Mouse (Mus musculus): ENCODE data around the gene Zbtb20. TPM values are rescaled to one million over a fixed set of nuclear protein-coding genes. Genes with fewer than 3 reads are reported as not detected.

The Zbtb20 gene
- polyA plus RNA-seq, 1 experiment from 2014 or later, result 20.2 TPM

DNA sequence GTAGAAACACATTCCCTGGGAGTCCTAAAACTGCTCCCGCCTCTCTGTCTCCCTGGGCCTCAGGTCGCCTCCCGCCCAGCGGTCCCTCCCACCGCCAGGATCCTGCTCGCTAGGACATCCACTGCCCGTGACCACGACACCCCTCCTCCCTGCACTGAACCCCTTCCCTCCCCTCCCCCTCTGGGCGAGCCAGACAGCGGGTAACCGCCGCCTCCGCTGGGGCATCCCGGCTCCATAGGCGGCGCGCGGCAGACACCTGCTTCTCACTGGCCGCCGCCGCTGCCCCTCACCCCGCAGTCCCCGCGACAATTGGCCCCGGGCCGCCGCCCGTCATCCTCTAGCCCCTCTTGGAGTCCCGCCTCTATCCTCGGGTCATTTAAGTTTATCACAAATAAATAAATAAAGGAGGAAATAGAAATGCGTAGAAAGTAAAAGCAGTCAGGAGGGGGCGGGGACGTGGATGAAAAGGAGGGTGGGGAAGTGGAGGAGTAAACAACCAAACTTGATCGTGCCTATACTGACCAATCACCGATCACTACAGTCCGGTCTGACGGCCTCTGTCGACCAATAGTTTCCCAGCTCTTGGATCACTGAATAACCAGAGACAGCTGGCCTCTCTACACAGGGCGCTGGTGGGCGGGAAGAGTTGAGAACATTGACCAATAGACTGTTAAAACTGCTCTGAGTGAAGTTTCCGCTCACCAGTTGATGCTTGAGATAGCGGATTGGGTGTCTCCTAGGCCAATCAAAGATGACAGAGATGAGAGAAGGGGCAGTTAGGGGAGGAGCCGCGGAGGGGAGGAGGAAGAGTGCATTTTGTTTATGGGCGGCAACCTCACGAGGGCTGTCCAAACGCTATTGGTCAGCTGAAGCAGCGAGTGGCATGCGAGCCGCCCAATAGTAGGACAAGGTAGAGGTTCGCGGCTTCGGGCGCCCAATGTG, 500 bp upstream of the Zbtb20 start:
- H3K9ac ChIP-seq, result peak overlapping the region; percentile 83
- ATAC-seq (ENCODE audit: insufficient number of reproducible peaks, insufficient read depth, low FRiP score, low TSS enrichment, low read depth), result peak; percentile 98
- peak overlapping the region; percentile 59 for H3K4me2 ChIP-seq
- H3K4me1 ChIP-seq, result peaks cover 10% of the 10 kb centered on the region; the same call in 1 of the 2 replicates
- peak overlapping the region; percentile 99 for H3K27ac ChIP-seq
- under 1% methylated on average over 54 of the region's 54 CpGs for WGBS
- no peaks in the 10 kb centered on the region for H3K36me3 ChIP-seq
- H3K27me3 ChIP-seq, result no peaks in the 10 kb centered on the region
- peak overlapping the region; percentile 66 for H3K4me3 ChIP-seq
- no peaks in the 10 kb centered on the region for H3K9me3 ChIP-seq

DNA sequence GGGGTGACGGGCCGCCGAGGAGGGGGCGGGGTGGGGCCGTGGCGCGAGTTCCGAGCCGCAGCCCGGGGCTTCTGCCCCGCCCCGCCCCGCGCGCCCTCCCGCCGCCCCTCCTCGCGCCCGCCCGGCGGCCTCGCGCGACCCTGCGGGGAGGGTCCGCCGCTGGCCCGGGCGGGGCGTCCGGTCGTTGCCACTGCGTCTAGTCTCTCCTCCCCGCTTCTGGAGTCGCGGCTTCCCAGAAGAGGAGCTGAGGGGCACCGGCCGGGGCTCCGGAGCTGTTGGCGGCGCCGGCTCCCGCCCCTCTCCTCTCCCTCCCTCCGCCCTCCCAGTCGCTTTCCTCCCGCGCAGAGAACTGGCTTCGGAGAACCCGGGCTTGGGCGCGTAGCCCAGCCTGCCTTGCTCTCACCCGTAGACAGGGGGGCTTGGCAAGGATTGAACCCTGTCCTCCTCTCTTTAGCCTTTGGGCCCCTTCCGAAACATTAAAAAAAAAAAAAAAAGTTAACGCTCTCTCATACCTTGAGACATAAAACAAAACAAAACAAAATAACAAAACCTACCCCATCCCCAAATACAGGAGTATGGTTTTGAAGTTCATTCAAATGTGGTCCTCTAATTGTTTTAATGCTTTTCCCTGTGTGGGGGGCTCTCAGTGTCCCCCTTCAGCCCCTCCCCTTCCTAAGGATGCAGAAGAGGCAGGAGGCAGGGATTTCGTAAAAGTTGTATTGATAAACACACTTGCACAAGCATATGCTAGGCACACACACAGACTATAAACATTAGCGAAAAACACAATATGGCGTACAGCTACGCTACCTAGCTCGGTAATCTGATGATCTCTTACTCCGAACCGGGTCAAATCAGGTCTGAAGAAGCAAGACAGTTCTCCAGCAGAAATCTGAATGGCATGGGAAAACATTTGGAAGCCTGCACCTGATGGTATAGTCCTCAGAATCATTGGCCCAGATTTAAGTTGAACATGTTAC, 630 bp downstream of the Zbtb20 start:
- Histone ChIP-seq H3K4me2 (peak overlapping the region; percentile 74), H3K36me3 (no peaks in the 10 kb centered on the region), H3K4me1 (peaks cover 10% of the 10 kb centered on the region; the same call in 1 of the 2 replicates), H3K9me3 (no peaks in the 10 kb centered on the region), H3K27me3 (no peaks in the 10 kb centered on the region), H3K9ac (peak overlapping the region; percentile 83), H3K4me3 (peak overlapping the region; percentile 66), H3K27ac (peak overlapping the region; percentile 99)
- ATAC-seq (ENCODE audit: insufficient number of reproducible peaks, insufficient read depth, low FRiP score, low TSS enrichment, low read depth), result peak; percentile 41
- 2% methylated on average over 24 of the region's 62 CpGs for WGBS

DNA sequence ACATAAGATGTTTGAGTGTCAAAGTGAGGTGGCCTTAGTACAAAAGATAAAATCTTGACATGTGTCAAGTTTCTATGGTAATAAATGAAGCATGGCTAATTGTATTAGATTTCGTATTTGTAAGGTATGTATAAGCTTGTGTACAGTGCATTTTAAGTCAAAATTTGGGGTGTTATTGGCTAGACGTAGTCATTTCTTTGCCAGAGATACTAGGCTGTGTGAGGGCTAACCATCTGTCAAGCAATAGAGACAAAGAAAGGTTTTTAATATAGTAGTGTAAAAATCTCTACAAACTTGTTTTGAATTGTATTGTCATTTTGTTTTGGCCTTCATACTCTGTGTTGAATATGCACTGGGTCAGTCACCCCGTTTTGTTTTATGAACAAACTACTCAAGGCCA, 4.4 kb downstream of the Zbtb20 start:
- no peak overlapping the region for H3K27ac ChIP-seq
- ATAC-seq (ENCODE audit: insufficient number of reproducible peaks, insufficient read depth, low FRiP score, low TSS enrichment, low read depth), result no peak
- 56% methylated on average over 3 of the region's 3 CpGs for WGBS

DNA sequence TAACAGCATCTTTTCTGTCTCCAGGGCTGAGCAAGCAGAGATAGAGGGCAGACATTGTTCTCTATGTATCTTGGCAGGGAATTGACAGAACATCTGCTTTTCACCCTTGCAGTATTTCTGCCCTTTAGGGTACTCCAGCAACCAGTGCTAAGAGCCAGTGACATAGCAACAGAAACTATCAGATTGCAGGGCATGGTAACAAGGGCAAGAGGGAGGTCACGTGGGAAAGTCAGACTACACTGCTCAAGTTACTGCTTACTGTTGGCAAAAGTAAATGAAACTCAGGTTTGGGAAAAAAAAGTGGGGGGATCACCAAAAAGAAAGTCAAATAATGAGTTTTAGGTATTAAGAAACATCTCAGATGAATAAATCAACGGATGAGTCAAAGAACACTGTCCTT, 9.9 kb downstream of the Zbtb20 start:
- Histone ChIP-seq H3K4me3 (no peak overlapping the region), H3K9me3 (no peaks in the 10 kb centered on the region), H3K4me2 (no peak overlapping the region), H3K27me3 (no peaks in the 10 kb centered on the region), H3K9ac (no peak overlapping the region), H3K4me1 (peaks cover 10% of the 10 kb centered on the region), H3K27ac (no peak overlapping the region), H3K36me3 (no peaks in the 10 kb centered on the region)
- 29% methylated on average over 2 of the region's 2 CpGs for WGBS
- no peak for ATAC-seq (ENCODE audit: insufficient number of reproducible peaks, insufficient read depth, low FRiP score, low TSS enrichment, low read depth)

More for the DNA sequence above, 4.4 kb downstream of the Zbtb20 start:
- Histone ChIP-seq H3K9ac (no peak overlapping the region), H3K4me2 (no peak overlapping the region), H3K4me3 (no peak overlapping the region), H3K9me3 (no peaks in the 10 kb centered on the region), H3K27me3 (no peaks in the 10 kb centered on the region), H3K36me3 (no peaks in the 10 kb centered on the region), H3K4me1 (peaks cover 9% of the 10 kb centered on the region)

DNA sequence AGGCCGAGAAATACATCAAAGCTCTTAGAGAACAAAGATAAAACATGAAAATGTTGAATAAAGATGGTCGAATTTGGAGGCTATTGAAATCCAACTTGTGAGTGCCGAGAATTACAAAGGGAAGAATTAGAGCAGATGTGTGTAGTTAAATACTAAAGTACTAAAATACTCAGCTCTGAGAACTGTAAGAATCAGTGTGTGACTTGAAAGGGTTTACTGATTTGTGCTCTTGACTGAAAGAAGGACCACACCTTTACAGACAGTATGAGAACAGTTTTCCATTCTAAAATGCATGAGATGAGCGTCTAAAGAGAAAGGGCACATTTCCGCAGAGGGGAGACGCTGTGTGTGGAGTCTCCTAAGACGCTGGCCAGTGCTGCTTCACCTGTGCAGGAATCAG, 10.3 kb downstream of the Zbtb20 start:
- H3K9me3 ChIP-seq, result no peaks in the 10 kb centered on the region
- H3K27me3 ChIP-seq, result no peaks in the 10 kb centered on the region
- no peak overlapping the region for H3K4me3 ChIP-seq
- no peak overlapping the region for H3K9ac ChIP-seq
- WGBS, result 65% methylated on average over 7 of the region's 7 CpGs
- no peak for ATAC-seq (ENCODE audit: insufficient number of reproducible peaks, insufficient read depth, low FRiP score, low TSS enrichment, low read depth)
- no peak overlapping the region for H3K4me2 ChIP-seq
- no peak overlapping the region for H3K27ac ChIP-seq
- peaks cover 10% of the 10 kb centered on the region for H3K4me1 ChIP-seq
- no peaks in the 10 kb centered on the region for H3K36me3 ChIP-seq

DNA sequence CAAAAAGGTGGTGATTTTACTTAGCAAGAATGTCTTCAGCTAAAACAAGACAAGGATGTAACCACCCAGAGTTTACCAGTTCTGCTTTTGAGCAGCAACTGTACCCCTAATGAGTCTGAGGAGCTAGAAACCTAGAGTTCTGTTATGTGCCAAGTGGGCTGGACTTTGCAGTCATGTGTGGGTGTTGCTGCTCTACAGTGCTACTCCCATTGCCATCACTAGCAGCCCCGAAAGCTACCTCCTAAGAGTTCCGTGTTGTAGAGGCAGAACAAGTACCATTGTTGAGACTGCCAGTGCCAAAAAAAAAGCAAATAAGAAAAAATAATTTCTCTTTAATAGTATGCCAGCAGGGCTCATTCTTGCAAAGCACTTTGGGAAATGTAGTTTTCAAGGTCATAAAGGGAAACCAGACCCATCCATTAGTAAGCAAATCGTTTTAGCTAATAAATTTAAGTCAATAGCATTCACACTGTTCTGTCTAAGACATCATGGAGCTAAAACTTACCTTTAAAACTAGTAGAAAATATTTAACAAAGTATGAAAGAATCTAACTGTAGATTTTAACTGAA, 21.5 kb downstream of the Zbtb20 start:
- H3K9ac ChIP-seq, result no peak overlapping the region
- H3K36me3 ChIP-seq, result no peaks in the 10 kb centered on the region
- 83% methylated on average over 3 of the region's 3 CpGs for WGBS
- H3K27me3 ChIP-seq, result no peaks in the 10 kb centered on the region
- H3K27ac ChIP-seq, result no peak overlapping the region
- no peaks in the 10 kb centered on the region for H3K9me3 ChIP-seq
- no peak overlapping the region for H3K4me2 ChIP-seq
- H3K4me1 ChIP-seq, result no peaks in the 10 kb centered on the region
- no peak for ATAC-seq (ENCODE audit: insufficient number of reproducible peaks, insufficient read depth, low FRiP score, low TSS enrichment, low read depth)
- H3K4me3 ChIP-seq, result no peak overlapping the region

DNA sequence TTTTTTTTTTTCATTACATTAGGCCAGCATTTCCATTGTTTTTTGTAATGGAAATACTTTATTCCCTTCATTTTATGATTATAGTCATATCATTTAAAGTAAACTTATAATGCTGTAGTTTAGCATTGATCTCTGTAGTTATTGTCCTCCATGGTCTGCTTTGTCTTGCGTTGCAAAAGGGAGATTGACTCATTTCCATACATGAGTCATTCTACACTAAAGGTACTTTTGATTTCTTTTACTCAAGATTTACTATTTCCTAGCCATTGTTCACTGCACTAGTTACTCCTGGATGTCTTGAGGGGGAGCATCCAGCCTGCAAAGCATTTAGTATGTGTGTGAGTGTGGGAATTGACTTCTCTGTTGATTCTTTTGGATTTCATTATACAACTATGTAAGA, 24.6 kb downstream of the Zbtb20 start:
- H3K36me3 ChIP-seq, result no peaks in the 10 kb centered on the region
- ATAC-seq (ENCODE audit: insufficient number of reproducible peaks, insufficient read depth, low FRiP score, low TSS enrichment, low read depth), result no peak
- H3K9ac ChIP-seq, result no peak overlapping the region
- H3K4me3 ChIP-seq, result no peak overlapping the region
- H3K9me3 ChIP-seq, result no peaks in the 10 kb centered on the region
- WGBS, result 87% methylated on average over 1 of the region's 1 CpGs
- no peak overlapping the region for H3K4me2 ChIP-seq
- H3K27ac ChIP-seq, result no peak overlapping the region
- no peaks in the 10 kb centered on the region for H3K27me3 ChIP-seq
- no peaks in the 10 kb centered on the region for H3K4me1 ChIP-seq

DNA sequence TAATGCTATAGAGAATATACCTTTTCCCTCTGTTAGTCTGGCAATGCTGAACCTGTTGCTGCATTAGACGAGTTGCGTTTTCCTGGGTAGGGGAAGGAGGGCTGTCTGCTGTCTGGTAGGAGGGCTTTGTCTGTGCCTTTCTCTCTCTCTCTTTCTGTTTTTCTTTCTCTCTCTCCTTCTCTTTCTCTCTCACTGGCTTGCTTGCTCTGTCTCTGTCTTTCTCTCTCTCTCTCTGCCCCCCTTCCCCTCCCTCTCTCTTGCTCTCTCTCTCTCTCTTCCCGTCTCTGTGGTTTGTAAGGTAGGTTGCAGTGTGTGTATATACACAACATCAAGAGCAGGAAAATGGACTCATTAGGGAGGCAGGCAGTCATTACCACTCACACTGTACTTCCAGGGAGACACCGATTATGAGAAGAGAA, 31.6 kb downstream of the Zbtb20 start:
- H3K27ac ChIP-seq, result peak overlapping the region; percentile 69
- H3K4me2 ChIP-seq, result peak overlapping the region; percentile 47
- no peak for ATAC-seq (ENCODE audit: insufficient number of reproducible peaks, insufficient read depth, low FRiP score, low TSS enrichment, low read depth)
- no peaks in the 10 kb centered on the region for H3K36me3 ChIP-seq
- no peaks in the 10 kb centered on the region for H3K27me3 ChIP-seq
- H3K9me3 ChIP-seq, result no peaks in the 10 kb centered on the region
- peaks cover 12% of the 10 kb centered on the region; the same call in 1 of the 2 replicates for H3K4me1 ChIP-seq
- WGBS, result 23% methylated on average over 4 of the region's 4 CpGs
- peak overlapping the region; percentile 30 for H3K4me3 ChIP-seq
- H3K9ac ChIP-seq, result peak overlapping the region; percentile 62

DNA sequence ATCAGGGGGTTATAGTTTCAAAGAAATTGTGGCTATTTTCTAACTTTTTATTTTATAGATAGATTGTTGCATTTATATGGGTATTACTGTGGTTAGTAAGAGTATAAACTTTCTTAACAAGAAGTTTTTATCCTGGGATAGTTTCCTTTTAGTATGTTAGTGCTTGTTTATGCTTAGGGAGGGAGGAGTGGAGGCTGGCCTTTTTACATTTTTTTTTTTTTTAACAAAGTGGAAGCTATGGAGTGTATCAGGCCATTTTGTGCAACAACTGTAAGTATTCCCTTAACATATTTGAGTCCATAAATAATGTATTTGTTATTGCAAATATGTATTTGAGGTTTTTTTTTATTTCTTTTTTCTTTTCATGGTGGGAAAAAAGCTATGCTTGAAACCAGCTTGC, 32.7 kb downstream of the Zbtb20 start:
- Histone ChIP-seq H3K4me3 (no peak overlapping the region), H3K27ac (no peak overlapping the region), H3K4me1 (peaks cover 12% of the 10 kb centered on the region; the same call in 1 of the 2 replicates), H3K4me2 (peak overlapping the region; percentile 47), H3K9me3 (no peaks in the 10 kb centered on the region), H3K9ac (no peak overlapping the region), H3K27me3 (no peaks in the 10 kb centered on the region), H3K36me3 (no peaks in the 10 kb centered on the region)
- no peak for ATAC-seq (ENCODE audit: insufficient number of reproducible peaks, insufficient read depth, low FRiP score, low TSS enrichment, low read depth)

DNA sequence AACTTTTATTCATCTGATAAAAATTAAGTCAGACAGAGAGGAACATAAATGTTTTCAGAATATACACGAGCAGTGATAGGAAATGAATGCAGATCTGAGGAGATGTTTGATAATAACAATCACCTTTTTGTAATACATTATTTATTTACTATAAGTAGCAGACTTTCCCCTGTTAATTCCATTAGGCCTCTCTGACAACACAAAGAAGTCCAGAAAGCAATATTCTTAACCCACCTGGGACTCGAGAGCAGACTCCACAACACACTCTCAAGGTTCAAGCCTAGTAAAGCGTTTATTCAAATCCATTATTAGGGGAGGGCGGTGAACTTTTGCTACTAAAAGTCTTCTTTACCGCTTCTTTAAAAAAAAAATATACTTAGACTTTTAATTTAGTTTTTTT, 33.2 kb downstream of the Zbtb20 start:
- Histone ChIP-seq H3K4me1 (peaks cover 12% of the 10 kb centered on the region; the same call in 1 of the 2 replicates), H3K9ac (no peak overlapping the region), H3K36me3 (no peaks in the 10 kb centered on the region), H3K4me3 (no peak overlapping the region), H3K27me3 (no peaks in the 10 kb centered on the region), H3K27ac (no peak overlapping the region), H3K9me3 (no peaks in the 10 kb centered on the region), H3K4me2 (no peak overlapping the region)
- WGBS, result 80% methylated on average over 5 of the region's 5 CpGs
- no peak for ATAC-seq (ENCODE audit: insufficient number of reproducible peaks, insufficient read depth, low FRiP score, low TSS enrichment, low read depth)

DNA sequence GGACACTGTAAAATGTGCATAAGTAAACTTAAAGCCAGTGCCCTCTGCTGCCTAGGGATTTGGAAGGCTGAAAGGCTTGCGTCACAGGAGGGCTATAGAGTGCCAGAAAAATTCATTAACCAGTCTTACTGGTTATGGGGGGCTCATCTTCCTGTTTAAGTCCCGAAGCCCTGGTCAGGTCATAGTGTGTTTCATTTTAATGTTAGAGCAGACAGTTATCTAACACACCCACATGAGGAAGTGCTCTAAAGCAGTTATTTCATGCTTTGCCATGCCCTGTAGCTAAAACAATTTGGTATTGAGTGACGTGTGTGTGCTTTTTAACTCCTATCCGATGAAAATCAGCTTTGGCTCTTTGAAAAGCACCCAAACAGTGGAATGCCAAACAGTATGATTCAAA, 34.3 kb downstream of the Zbtb20 start:
- Histone ChIP-seq H3K9me3 (no peaks in the 10 kb centered on the region), H3K36me3 (no peaks in the 10 kb centered on the region), H3K27ac (no peak overlapping the region; the same call in 1 of the 2 replicates), H3K4me1 (peaks cover 12% of the 10 kb centered on the region; the same call in 1 of the 2 replicates), H3K4me2 (peak overlapping the region; percentile 30; the same call in 1 of the 2 replicates), H3K9ac (no peak overlapping the region), H3K4me3 (no peak overlapping the region), H3K27me3 (no peaks in the 10 kb centered on the region)
- no peak for ATAC-seq (ENCODE audit: insufficient number of reproducible peaks, insufficient read depth, low FRiP score, low TSS enrichment, low read depth)
- WGBS, result 12% methylated on average over 4 of the region's 4 CpGs

Measured in embryonic facial prominence, embryonic 13.5 days (tissue).